Mouse (Mus musculus) limb, embryonic 10.5 days (tissue): ENCODE results near the gene Acer1. TPM values are rescaled to one million over a fixed set of nuclear protein-coding genes. Genes with fewer than 3 reads are reported as not detected.

Experiments
- DNase-seq: peaks from one replicate; pipeline ENCODE4 v3.0.0-alpha.2; 2017; ENCODE audit warnings: low spot score
- H3K27ac ChIP-seq: fragments of 300-500 bp; sonication (generic); 2 replicates; pipeline ENCODE4 v1.5.1; 2016; ENCODE audit warnings: mild to moderate bottlenecking
- H3K27me3 ChIP-seq: fragments of 300-500 bp; sonication (generic); 2 replicates; pipeline ENCODE4 v1.6.1; 2016; ENCODE audit warnings: low read depth, mild to moderate bottlenecking; ENCODE audit not compliant: poor library complexity, severe bottlenecking
- H3K36me3 ChIP-seq: fragments of 300-500 bp; sonication (generic); 2 replicates; pipeline ENCODE4 v1.6.1; 2016; ENCODE audit warnings: mild to moderate bottlenecking, moderate library complexity
- H3K4me1 ChIP-seq: fragments of 300-500 bp; sonication (generic); 2 replicates; pipeline ENCODE4 v1.6.1; 2016
- H3K4me3 ChIP-seq: fragments of 300-500 bp; sonication (generic); 2 replicates; pipeline ENCODE4 v1.5.1; 2016; ENCODE audit warnings: mild to moderate bottlenecking, moderate library complexity
- H3K9me3 ChIP-seq: fragments of 300-500 bp; sonication (generic); replicated peaks from 2 replicates; pipeline ENCODE4 v1.6.1; 2016; ENCODE audit warnings: mild to moderate bottlenecking
- WGBS: fragments of 180-500 bp; shearing (Covaris S2); methylation state at CpG from one replicate; pipeline ENCODE4 v1.1.7; 2016; 5-methylcytosine and 5-hydroxymethylcytosine counted together
- polyA plus RNA-seq: library from polyadenylated mRNA; unstranded; fragments of >200 nt; fragmentation: Nextera tagmentation; extraction: Ambion mirVana; gene quantifications from 2 replicates; pipeline ENCODE4 v1.2.1, GENCODE M21; 2016

Gene Acer1
- not detected in 2 replicates for polyA plus RNA-seq

- H3K9me3 ChIP-seq: no peaks in the 10 kb centered on the region
- WGBS: 82% methylated on average over 5 of the region's 5 CpGs
- no peaks in the 10 kb centered on the region for H3K27me3 ChIP-seq
- no peak for DNase-seq
- H3K36me3 ChIP-seq: no peaks in the 10 kb centered on the region
- no peak within 1 kb of the TSS for H3K27ac ChIP-seq
- H3K4me3 ChIP-seq: no peak within 1 kb of the TSS
- peaks cover 4% of the 10 kb centered on the region; the same call in 1 of the 2 replicates for H3K4me1 ChIP-seq
Observed at GRCm38 (mm10) chr17:56982013-56982412, at the start of gene Acer1. Gene Acer1, minus strand, starts transcription at chr17:56982126.

- under 1% methylated on average over 83 of the region's 99 CpGs for WGBS
- Histone ChIP-seq H3K27ac (peak within 1 kb of the TSS; percentile 100), H3K4me3 (peak within 1 kb of the TSS; percentile 90), H3K4me1 (peaks cover 18% of the 10 kb centered on the region), H3K9me3 (no peaks in the 10 kb centered on the region), H3K36me3 (peaks cover 35% of the 10 kb centered on the region), H3K27me3 (no peaks in the 10 kb centered on the region)
- DNase-seq: peak; percentile 95
Observed at GRCm38 (mm10) chr17:57030931-57031660, 49.2 kb upstream of the Acer1 start, which contains the start of gene Khsrp. Gene Khsrp, minus strand, starts transcription at chr17:57031522.

- peaks cover 18% of the 10 kb centered on the region for H3K4me1 ChIP-seq
- WGBS: 45% methylated on average over 8 of the region's 8 CpGs
- H3K36me3 ChIP-seq: peaks cover 49% of the 10 kb centered on the region
- peak overlapping the region; percentile 90 for H3K4me3 ChIP-seq
- H3K27me3 ChIP-seq: no peaks in the 10 kb centered on the region
- H3K27ac ChIP-seq: no peak overlapping the region; the same call in 1 of the 2 replicates
- H3K9me3 ChIP-seq: no peaks in the 10 kb centered on the region
- no peak for DNase-seq
Observed at GRCm38 (mm10) chr17:57029691-57030090, 47.8 kb upstream of the Acer1 start.

DNA sequence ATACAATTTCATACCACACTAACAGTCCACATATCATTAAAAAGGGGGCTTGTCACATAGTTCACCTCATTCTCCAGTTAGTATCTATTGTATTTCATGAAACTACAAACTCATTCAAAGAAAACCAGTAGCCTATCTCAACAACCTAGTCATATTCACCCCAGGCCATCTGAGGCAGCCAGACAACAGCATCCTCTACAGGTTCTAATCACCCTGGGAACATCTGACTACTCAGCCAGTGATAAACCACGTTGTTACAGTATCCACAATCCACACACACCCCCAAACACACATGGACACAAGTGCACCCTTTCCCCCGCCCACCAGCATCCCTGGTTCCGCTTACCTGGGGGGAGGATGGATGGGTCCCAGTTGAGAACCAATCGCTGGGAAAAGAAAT, 45.5 kb upstream of the Acer1 start:
- no peak for DNase-seq

GRCm38 (mm10) chr17:57020960-57021359, 39.0 kb upstream of the Acer1 start:
- Histone ChIP-seq H3K4me3 (no peak overlapping the region), H3K9me3 (no peaks in the 10 kb centered on the region), H3K4me1 (no peaks in the 10 kb centered on the region), H3K27me3 (no peaks in the 10 kb centered on the region), H3K27ac (no peak overlapping the region), H3K36me3 (peaks cover 70% of the 10 kb centered on the region)
- 94% methylated on average over 5 of the region's 5 CpGs for WGBS
- no peak for DNase-seq

More for the DNA sequence above, 45.5 kb upstream of the Acer1 start:
- 91% methylated on average over 4 of the region's 4 CpGs for WGBS
- Histone ChIP-seq H3K4me1 (peaks cover 15% of the 10 kb centered on the region), H3K27ac (no peak overlapping the region), H3K9me3 (no peaks in the 10 kb centered on the region), H3K36me3 (peaks cover 71% of the 10 kb centered on the region), H3K27me3 (no peaks in the 10 kb centered on the region), H3K4me3 (no peak overlapping the region)

DNA sequence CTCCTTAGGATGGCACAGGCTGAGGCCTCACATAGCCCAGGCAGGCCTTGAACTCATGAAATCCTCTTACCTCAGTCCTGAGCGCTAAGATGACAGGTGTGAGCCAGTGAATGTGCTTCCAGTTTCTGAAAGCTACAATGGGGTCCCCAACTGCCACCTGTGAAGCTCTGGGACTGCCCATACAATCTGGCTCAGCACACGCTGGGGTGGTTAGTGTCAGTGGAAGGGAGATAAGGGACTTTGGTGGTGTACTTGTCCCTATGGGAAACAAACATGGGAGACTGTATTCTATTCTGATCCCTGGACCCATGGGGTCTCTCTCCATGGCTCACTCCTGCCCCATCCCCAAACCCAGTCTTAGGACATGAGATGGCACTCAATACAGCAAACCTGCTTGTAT, 37.8 kb upstream of the Acer1 start:
- no peak for DNase-seq
- 85% methylated on average over 2 of the region's 2 CpGs for WGBS

GRCm38 (mm10) chr17:57012245-57012795, 30.4 kb upstream of the Acer1 start:
- H3K27ac ChIP-seq: peak overlapping the region; percentile 90
- DNase-seq: no peak
- no peaks in the 10 kb centered on the region for H3K27me3 ChIP-seq
- peak overlapping the region; percentile 83 for H3K4me3 ChIP-seq
- no peaks in the 10 kb centered on the region for H3K9me3 ChIP-seq
- H3K4me1 ChIP-seq: peaks cover 18% of the 10 kb centered on the region
- WGBS: 78% methylated on average over 13 of the region's 13 CpGs
- H3K36me3 ChIP-seq: peaks cover 23% of the 10 kb centered on the region

More for the DNA sequence above, 37.8 kb upstream of the Acer1 start:
- Histone ChIP-seq H3K36me3 (peaks cover 57% of the 10 kb centered on the region), H3K9me3 (no peaks in the 10 kb centered on the region), H3K27me3 (no peaks in the 10 kb centered on the region), H3K27ac (no peak overlapping the region), H3K4me1 (no peaks in the 10 kb centered on the region), H3K4me3 (no peak overlapping the region)

DNA sequence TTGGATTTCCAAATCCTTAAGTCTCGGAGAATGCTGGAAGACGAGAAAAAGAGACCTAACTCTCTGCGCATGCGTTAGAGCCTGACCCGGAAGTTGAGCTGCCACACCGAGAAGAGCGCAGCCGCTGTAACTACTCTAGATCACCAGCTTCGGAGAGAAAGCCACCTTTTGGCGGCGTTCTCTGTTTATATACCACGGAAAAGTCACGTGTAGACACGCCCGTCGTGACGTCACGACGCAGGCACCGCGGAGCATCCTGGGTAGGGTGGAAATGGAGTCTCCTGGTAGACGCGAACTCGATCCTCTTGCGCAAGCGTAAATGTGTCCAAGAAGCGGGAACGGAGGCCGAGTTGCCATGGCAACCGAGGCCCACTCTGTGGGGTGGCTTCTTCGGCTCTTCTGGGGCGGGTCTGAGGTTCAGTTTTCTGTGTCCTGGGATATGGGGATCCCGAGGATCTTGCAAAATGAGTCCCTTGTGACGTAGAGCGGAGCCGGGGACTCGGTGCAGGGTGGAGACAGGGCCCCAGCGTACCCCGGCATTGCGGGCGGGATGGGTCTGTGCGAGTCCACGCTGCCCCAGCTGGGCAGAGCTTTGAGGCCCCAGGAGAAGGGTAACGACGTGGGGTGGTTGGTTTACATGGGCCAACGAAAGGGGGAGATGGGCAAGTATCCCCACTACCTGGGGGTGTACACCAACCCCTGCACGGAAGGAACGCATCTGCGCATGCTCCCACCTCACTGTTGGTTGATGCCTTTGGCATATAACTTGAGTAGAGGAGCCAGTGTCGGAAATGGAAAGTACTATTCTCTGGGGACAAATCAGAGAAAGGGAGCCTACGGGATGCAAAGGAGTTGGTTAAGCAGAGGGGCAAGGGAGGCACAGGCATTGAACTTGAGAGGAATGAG, 29.6 kb upstream of the Acer1 start, which contains the start of the genes Gtf2f1 and Gm17949:
Gene Gtf2f1 (minus strand): TSS at position 53 of the 906 bp plus-strand sequence.
Gene Gm17949 (plus strand): TSS at position 234 of the 906 bp plus-strand sequence.
- no peaks in the 10 kb centered on the region for H3K9me3 ChIP-seq
- H3K4me3 ChIP-seq: peak within 1 kb of the TSS; percentile 83
- peaks cover 18% of the 10 kb centered on the region for H3K4me1 ChIP-seq
- peak within 1 kb of the TSS; percentile 90 for H3K27ac ChIP-seq
- peaks cover 31% of the 10 kb centered on the region for H3K36me3 ChIP-seq
- WGBS: 1% methylated on average over 51 of the region's 51 CpGs
- peak; percentile 97 for DNase-seq
- H3K27me3 ChIP-seq: no peaks in the 10 kb centered on the region

DNA sequence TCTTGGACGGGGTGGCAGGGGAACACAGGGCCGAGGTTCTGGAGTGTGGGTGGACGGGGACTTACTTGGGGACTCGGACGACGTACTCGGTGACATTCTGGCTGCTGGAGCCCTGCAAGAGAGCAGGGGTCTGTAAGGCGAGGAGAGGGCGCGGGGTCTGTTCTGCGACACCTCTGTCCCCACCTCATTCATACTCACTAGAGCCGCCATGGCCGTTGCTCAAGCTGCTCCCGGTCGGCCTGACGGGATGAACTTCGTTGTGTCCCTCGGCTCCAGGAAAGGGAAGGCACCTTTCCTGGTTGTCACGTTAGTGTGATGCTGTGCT, 28.9 kb upstream of the Acer1 start:
- DNase-seq: no peak
- Histone ChIP-seq H3K27ac (peak overlapping the region; percentile 84), H3K4me3 (peak overlapping the region; percentile 83), H3K9me3 (no peaks in the 10 kb centered on the region), H3K36me3 (peaks cover 37% of the 10 kb centered on the region), H3K27me3 (no peaks in the 10 kb centered on the region), H3K4me1 (peaks cover 18% of the 10 kb centered on the region)
- 1% methylated on average over 19 of the region's 19 CpGs for WGBS

GRCm38 (mm10) chr17:57007137-57007905, 25.4 kb upstream of the Acer1 start:
- Histone ChIP-seq H3K4me3 (no peak overlapping the region), H3K36me3 (peaks cover 73% of the 10 kb centered on the region), H3K9me3 (no peaks in the 10 kb centered on the region), H3K27me3 (no peaks in the 10 kb centered on the region), H3K4me1 (peaks cover 14% of the 10 kb centered on the region), H3K27ac (no peak overlapping the region)
- WGBS: 93% methylated on average over 13 of the region's 13 CpGs
- no peak for DNase-seq

DNA sequence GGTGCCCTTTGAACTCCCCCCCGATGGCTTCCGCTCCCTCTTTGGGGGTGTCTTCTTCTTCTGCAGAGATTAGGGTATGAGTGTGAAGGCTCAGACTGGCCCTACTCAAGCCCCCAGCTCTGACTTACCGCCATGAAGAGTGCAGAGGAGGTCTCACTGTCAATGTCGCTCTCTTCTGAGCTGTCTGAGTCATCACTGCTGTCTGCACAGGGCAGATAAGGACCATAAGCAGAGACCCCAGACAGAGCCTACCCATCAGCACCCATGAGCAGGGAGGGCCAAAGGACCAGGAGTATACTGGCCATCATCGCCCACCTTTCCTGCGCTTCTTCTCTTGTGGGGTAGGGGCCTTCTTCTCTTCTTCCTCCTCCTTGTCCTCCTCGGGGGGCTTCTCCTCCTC, 22.1 kb upstream of the Acer1 start:
- no peaks in the 10 kb centered on the region for H3K9me3 ChIP-seq
- no peak overlapping the region for H3K27ac ChIP-seq
- no peak for DNase-seq
- 94% methylated on average over 7 of the region's 7 CpGs for WGBS
- no peaks in the 10 kb centered on the region for H3K4me1 ChIP-seq
- no peaks in the 10 kb centered on the region for H3K27me3 ChIP-seq
- H3K4me3 ChIP-seq: no peak overlapping the region
- peaks cover 97% of the 10 kb centered on the region for H3K36me3 ChIP-seq

DNA sequence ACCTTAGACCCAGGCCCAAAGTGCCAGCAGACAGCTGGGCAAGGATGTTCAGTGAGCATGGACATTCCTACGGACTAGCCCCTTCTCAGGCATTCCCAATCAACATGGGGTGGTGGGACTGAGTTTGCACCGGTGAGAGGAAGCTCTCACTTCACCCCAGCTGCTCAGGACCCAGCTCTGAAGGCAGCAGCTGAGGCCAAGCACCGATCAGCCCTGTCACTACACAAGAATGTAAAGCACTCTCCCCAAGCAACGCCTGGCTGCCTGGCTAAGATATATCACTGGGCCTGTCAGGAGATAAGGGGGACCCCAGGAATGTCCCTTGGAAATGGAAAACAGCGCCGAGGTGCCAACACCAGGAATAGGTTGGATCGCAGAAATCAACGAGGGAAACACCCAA, 19.3 kb upstream of the Acer1 start:
- H3K4me3 ChIP-seq: no peak overlapping the region
- H3K4me1 ChIP-seq: peaks cover 10% of the 10 kb centered on the region
- H3K9me3 ChIP-seq: no peaks in the 10 kb centered on the region
- no peaks in the 10 kb centered on the region for H3K27me3 ChIP-seq
- 67% methylated on average over 8 of the region's 8 CpGs for WGBS
- H3K36me3 ChIP-seq: peaks cover 83% of the 10 kb centered on the region
- DNase-seq: no peak
- no peak overlapping the region for H3K27ac ChIP-seq
